Mouse (Mus musculus) megakaryocyte, embryonic 14.5 days (primary cell): Measurements from ENCODE around the gene Myof. TPM values are rescaled to one million over a fixed set of nuclear protein-coding genes. Genes with fewer than 3 reads are reported as not detected.

Experiments
- H3K27me3 ChIP-seq: replicated peaks from 2 replicates; pipeline ENCODE3; 2012; ENCODE audit warnings: inconsistent platforms
- H3K36me3 ChIP-seq: replicated peaks from 2 replicates; pipeline ENCODE3; 2012; ENCODE audit warnings: low read length, inconsistent platforms, mixed read lengths
- H3K4me1 ChIP-seq: 2 replicates; pipeline ENCODE4 v1.6.1; 2012; ENCODE audit warnings: inconsistent platforms
- H3K4me3 ChIP-seq: replicated peaks from 2 replicates; pipeline ENCODE3; 2012; ENCODE audit warnings: moderate library complexity, mild to moderate bottlenecking, inconsistent platforms
- H3K9me3 ChIP-seq: 2 replicates; pipeline ENCODE4 v1.6.1; 2012; ENCODE audit warnings: inconsistent platforms
- FLI1 ChIP-seq: IDR thresholded peaks from 2 replicates; pipeline ENCODE4 v1.6.1; 2012; ENCODE audit warnings: low read length, inconsistent platforms, mixed read lengths
- GATA1 ChIP-seq: IDR thresholded peaks from 3 replicates; pipeline ENCODE4 v1.6.1; 2012; ENCODE audit warnings: mixed read lengths, low read length, inconsistent platforms, borderline replicate concordance
- polyA plus RNA-seq: library from polyadenylated mRNA; stranded (reverse); fragments of >175 nt; gene quantifications from 2 replicates; pipeline ENCODE4 v1.2.3, GENCODE M21; 2012; ENCODE audit warnings: low replicate concordance; ENCODE audit not compliant: insufficient read depth

Myof gene
- polyA plus RNA-seq, 1 experiment = 6.2 TPM

DNA sequence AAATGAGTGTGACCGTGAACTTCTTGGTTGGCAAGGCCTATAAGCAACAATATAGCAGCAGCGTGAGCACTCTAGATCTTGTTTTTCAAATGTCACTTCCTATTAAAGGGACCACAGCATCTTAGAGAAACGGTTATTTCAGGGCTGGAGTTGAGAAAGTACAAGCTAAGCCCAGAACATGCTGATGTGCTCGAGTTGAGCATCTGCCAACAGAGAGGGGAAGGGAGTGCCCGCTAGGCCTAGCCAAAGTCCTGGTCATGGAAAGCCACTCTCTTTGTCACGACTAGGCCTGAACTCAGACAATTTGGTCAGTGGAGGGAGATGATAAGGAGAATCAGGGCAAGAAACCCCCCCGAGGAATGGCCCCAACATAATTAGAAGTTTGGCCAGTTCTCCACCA, 86.1 kb downstream of the Myof start:
- H3K36me3 ChIP-seq = no peaks in the 10 kb centered on the region
- peaks cover 23% of the 10 kb centered on the region for H3K27me3 ChIP-seq
- peaks cover 9% of the 10 kb centered on the region for H3K4me1 ChIP-seq
- H3K4me3 ChIP-seq = no peak overlapping the region
- H3K9me3 ChIP-seq = no peaks in the 10 kb centered on the region
- TF ChIP-seq GATA1 = no peak
- no peak for TF ChIP-seq FLI1

- Histone ChIP-seq H3K9me3 (no peaks in the 10 kb centered on the region), H3K36me3 (no peaks in the 10 kb centered on the region), H3K4me1 (peaks cover 9% of the 10 kb centered on the region), H3K27me3 (peaks cover 23% of the 10 kb centered on the region), H3K4me3 (no peak overlapping the region)
- TF ChIP-seq GATA1 (no peak), FLI1 (no peak)
Observed at GRCm38 (mm10) chr19:37956006-37956405, 87.4 kb downstream of the Myof start.

DNA sequence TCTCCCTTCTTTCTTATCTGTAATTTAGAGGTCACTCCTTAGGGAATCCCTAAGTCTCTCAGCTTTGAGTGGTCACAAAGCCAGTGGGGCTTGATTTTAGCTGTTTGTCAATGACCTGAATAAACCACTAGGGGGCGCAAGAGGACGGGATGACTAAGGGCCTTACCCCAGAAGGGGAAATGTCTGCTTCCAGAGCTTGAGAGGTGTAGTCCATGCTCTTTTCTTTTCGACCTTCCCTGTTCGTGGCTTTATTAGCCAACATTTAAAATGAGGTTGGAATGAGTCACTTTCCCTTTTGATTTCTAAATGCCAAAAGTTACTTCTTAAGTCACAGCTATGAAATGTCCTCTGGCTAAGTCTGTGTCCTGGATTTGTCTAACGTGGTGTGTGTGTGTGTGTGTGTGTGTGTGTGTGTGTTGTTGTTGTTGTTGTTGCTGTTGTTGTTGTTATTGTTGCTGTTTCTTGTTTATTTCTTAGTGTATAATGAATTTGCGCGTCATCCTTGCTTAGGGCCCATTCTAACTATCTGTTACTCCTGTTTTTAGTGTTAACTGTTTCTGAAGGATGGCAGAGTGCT, 87.9 kb downstream of the Myof start:
- Histone ChIP-seq H3K9me3 (no peaks in the 10 kb centered on the region), H3K4me1 (peaks cover 9% of the 10 kb centered on the region), H3K27me3 (peaks cover 25% of the 10 kb centered on the region), H3K36me3 (no peaks in the 10 kb centered on the region), H3K4me3 (no peak overlapping the region)
- TF ChIP-seq FLI1 (no peak), GATA1 (no peak)

DNA sequence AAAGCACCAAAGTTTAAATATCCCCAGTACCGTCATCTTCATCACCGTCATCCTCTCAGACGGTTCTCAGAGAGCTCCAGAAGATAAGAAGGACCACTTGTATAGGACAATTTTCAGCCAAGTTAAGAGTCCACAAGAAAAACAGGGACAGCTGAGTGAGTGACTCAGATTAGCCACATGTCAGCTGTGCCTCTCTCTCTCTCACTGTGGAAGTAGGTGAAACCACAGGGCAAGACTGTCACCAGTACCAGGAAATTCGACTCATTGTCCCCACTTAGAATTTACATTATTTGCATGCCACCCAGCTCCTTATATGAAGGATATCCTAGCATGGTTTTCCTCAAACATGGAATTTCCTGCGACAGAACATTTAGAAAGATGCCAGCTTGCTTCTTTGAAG, 88.6 kb downstream of the Myof start:
- no peak for TF ChIP-seq FLI1
- TF ChIP-seq GATA1 = no peak
- Histone ChIP-seq H3K9me3 (no peaks in the 10 kb centered on the region), H3K4me3 (no peak overlapping the region), H3K4me1 (peaks cover 5% of the 10 kb centered on the region), H3K27me3 (peaks cover 27% of the 10 kb centered on the region), H3K36me3 (no peaks in the 10 kb centered on the region)

GRCm38 (mm10) chr19:37954236-37954635, 89.1 kb downstream of the Myof start:
- no peak for TF ChIP-seq FLI1
- TF ChIP-seq GATA1 = no peak
- peaks cover 25% of the 10 kb centered on the region for H3K27me3 ChIP-seq
- H3K36me3 ChIP-seq = no peaks in the 10 kb centered on the region

DNA sequence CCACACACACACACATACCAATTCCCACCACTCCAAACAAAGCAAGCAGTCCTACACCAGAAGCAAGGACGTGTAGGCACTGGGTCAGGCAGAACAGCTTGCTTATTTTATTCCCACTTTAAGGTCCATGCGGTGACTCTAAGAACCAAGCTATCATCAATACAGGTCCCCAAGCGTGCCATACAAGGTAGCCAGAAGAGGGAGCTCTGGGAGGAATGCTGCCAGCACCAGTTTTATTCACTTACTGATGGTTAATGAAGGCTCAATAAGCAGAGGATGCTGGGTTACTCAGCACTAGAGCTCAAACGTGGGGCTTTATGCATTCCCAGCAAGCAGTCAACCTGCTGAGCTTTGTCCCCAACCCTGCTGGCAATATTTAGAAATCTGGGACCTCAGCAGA, 96.7 kb downstream of the Myof start:
- no peaks in the 10 kb centered on the region for H3K4me1 ChIP-seq
- H3K4me3 ChIP-seq = no peak overlapping the region
- TF ChIP-seq FLI1 = no peak
- TF ChIP-seq GATA1 = no peak
- H3K9me3 ChIP-seq = 0 out of 2 replicates have a peak, but pooled peaks cover 4% of the 10 kb centered on the region
- peaks cover 13% of the 10 kb centered on the region for H3K27me3 ChIP-seq
- no peaks in the 10 kb centered on the region for H3K36me3 ChIP-seq

More at GRCm38 (mm10) chr19:37954236-37954635, 89.1 kb downstream of the Myof start:
- H3K4me1 ChIP-seq = no peaks in the 10 kb centered on the region; the same call in 1 of the 2 replicates
- no peak overlapping the region for H3K4me3 ChIP-seq
- no peaks in the 10 kb centered on the region for H3K9me3 ChIP-seq

DNA sequence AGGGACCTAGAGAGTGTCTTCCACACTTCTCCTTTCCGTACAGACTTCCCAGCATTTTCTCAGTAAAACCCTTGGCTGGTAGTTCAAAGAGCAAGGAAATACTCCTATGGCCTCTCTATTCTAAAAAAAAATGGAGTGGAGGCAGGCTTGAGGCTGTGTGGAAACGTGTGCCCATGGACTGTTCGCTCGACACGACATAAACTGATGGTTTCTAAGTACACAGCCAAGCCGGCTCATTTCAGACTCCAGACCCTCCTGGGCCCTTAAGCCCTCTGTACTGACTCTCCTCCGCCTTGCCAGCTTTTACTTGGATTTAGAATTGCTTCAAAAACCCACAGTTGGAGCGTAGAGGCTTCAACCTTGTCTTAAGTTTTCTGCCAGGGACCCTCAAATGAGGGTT, 97.3 kb downstream of the Myof start:
- H3K4me1 ChIP-seq = no peaks in the 10 kb centered on the region
- H3K36me3 ChIP-seq = no peaks in the 10 kb centered on the region
- H3K9me3 ChIP-seq = 0 out of 2 replicates have a peak, but pooled peaks cover 7% of the 10 kb centered on the region
- peaks cover 13% of the 10 kb centered on the region for H3K27me3 ChIP-seq
- TF ChIP-seq GATA1 = no peak
- H3K4me3 ChIP-seq = no peak overlapping the region

DNA sequence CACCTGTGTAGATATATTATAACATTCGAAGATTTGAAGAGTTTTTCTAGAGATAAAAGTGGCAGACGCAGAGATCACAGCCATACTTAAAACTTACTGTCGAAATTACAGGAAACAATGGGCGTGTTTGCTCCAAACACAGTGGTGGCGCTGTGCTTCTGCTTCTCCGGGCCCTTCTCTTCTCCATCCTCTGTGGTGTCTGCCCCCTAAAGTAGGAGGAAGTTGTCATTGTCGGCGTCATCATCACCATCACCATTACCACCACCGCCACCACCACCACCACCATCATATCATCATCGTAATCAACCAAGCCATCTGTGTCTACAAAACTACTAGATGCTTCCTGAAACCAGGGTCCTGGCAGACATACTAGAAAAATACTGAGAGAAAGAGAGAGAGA, 104.2 kb downstream of the Myof start:
- Histone ChIP-seq H3K4me3 (no peak overlapping the region), H3K4me1 (no peaks in the 10 kb centered on the region), H3K36me3 (no peaks in the 10 kb centered on the region), H3K27me3 (peaks cover 2% of the 10 kb centered on the region), H3K9me3 (0 out of 2 replicates have a peak, but pooled peaks cover 7% of the 10 kb centered on the region)
- TF ChIP-seq FLI1 = no peak
- TF ChIP-seq GATA1 = no peak

DNA sequence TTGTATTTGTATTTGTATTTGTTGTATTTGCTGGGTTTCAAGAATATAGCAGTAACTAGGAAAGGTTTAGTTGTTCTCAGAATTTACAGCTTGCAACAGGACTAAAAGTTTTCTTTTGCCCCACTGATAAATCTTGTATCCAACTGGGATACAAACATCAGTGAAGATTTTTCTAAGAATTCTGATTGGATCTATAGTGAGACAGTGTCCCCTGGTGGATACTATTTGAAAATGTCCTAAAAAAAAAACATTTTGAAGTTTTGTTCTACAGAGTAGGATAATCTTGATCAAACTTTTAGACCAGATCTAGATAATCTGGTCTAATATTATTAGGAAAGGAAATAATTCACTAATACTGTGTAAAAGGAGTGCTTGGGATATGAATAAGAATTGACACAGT, 106.3 kb downstream of the Myof start:
- 0 out of 2 replicates have a peak, but pooled peaks cover 7% of the 10 kb centered on the region for H3K9me3 ChIP-seq
- no peaks in the 10 kb centered on the region for H3K36me3 ChIP-seq
- H3K4me1 ChIP-seq = no peaks in the 10 kb centered on the region
- no peak overlapping the region for H3K4me3 ChIP-seq
- H3K27me3 ChIP-seq = peaks cover 2% of the 10 kb centered on the region
- TF ChIP-seq FLI1 (no peak), GATA1 (no peak)

GRCm38 (mm10) chr19:37934640-37935039, 108.7 kb downstream of the Myof start:
- no peaks in the 10 kb centered on the region for H3K9me3 ChIP-seq
- H3K27me3 ChIP-seq = peaks cover 2% of the 10 kb centered on the region
- TF ChIP-seq FLI1 (no peak), GATA1 (no peak)
- no peaks in the 10 kb centered on the region for H3K36me3 ChIP-seq
- H3K4me3 ChIP-seq = no peak overlapping the region
- H3K4me1 ChIP-seq = no peaks in the 10 kb centered on the region

- Histone ChIP-seq H3K27me3 (peaks cover 5% of the 10 kb centered on the region), H3K36me3 (no peaks in the 10 kb centered on the region), H3K9me3 (no peaks in the 10 kb centered on the region), H3K4me3 (no peak overlapping the region), H3K4me1 (no peaks in the 10 kb centered on the region)
- no peak for TF ChIP-seq FLI1
- no peak for TF ChIP-seq GATA1
Observed at GRCm38 (mm10) chr19:37932198-37932597, 111.2 kb downstream of the Myof start.
